Mouse (Mus musculus) testis, postnatal 14 days (tissue): Measurements from ENCODE around the gene Tnrc6c.
"Not testable (repeated sequence)": the region's sequence is repeated elsewhere in the genome, so short reads cannot be mapped to it uniquely, and the experiment has no call there.

ENCODE experiments used
- DNase-seq: peaks from one replicate; pipeline ENCODE4 v3.0.0; 2021; ENCODE audit warnings: low spot score

The Tnrc6c gene

GRCm38 (mm10) chr11:117770407-117770806, 116.3 kb downstream of the Tnrc6c start:
- no peak for DNase-seq

- DNase-seq: no peak
Observed at GRCm38 (mm10) chr11:117772352-117772751, 118.3 kb downstream of the Tnrc6c start.

DNA sequence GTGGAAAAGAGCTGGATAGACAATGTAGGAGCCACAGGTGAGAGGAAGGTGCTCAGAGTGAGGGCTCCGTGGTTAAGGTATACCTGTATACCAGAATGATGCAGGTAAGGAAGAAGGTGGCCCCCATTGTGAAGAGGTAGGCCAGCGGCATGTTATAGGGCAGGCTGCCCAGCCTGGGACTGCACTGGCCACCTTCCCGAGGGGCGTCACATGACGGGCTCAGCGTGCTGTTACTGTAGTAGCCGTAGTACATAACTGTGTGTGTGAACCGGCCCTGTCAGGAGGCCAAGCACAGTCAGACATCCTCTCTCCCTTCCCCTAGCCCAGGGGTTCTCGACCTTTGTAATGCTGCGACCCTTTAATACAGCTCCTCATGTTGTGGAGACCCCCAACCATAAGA, 120.8 kb downstream of the Tnrc6c start:
- DNase-seq: no peak

DNA sequence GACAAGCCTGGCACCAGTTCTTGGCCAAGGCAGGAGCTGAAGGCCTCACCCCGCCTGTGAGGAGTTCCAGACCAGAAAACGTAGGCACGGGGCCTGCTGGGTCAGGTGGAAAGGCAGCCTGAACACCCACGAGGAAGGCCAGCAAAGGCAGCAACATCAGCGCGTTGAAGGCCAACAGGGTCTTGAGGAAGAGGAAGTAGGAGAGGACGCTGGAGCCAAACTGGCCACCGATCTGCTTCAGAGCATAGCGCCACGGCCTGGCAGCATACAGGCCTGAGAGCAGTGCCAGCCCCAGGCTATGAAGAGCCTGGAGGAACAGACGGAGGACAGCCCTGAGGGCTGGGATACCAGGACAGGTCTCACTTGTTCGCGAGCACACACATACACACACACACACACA, 121.5 kb downstream of the Tnrc6c start:
- no peak for DNase-seq

DNA sequence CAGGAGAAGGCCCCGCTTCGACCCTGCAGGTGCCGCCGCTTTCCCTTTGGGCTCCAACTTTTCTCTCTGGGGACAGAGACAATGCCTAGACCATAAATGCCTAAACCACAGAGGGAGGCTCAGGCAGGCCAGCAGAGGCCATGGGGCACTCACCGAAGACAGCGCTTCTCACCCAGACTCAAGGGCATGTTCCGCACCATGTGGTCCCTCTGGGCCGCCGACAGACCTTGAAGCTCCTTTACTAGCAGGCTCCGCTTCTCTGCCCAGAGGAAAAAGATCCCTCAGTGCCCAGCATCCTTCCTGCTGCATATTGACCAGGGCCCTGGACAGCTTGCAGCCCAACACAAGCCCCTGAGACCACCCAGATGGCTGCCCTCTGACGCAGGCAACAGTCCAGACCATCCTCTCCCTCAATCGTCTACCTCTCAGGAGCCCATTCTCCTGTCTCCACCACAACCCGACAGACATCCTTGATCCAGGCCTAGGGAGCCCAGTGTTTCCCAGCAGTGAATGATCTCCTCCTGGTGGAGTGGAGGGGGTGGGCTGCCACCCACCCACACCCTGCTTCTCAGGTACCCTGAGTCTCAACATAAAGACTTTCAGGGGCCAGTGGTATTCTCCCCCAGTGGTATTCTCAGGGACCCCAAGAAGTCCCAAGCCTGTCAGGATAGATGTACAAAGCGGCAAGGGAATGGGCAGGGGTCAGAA, 122.2 kb downstream of the Tnrc6c start:
- no peak for DNase-seq

- no peak for DNase-seq
Observed at GRCm38 (mm10) chr11:117777111-117777510, 123.0 kb downstream of the Tnrc6c start.

GRCm38 (mm10) chr11:117778031-117778430, 123.9 kb downstream of the Tnrc6c start:
- DNase-seq: no peak

GRCm38 (mm10) chr11:117778851-117779433, 124.9 kb downstream of the Tnrc6c start:
- DNase-seq: no peak

DNA sequence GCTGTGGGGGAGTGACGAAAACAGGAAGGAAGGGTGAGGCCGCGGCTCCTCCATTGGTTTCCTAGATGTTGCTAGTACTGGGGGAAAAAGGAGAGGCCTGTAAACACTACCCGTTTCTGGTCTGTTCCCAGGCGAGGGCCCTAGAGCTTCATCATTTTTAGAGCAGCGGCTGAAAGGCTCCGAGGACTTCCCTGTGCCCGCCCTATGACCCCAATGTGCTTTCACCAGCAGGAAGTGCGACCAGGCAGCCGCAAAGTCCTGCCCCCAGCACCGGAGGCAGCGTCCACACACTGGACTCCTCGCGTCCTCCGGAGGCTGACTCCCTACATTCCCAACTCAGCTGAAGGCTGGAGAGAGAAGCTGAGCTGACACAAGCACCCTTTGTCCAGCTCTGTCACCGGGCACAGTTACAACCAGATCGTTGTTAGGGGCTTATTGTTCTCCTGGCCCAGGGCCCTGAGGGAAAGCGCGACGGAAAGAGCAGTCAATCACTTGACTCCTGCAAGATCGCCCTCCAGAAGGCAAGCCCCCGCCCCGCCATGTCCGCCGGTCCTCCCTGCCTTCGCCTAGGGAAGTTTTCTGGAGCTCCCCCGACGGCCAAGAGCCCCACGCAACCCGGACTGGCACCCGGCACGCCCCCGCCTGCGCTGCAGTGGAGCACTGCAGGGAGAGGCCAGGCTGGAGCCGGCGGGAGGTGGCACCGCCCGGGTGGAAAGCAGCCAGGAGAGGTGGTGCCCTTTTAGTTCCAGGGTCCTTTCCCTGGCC, 125.5 kb downstream of the Tnrc6c start:
- peak; percentile 76 for DNase-seq

- DNase-seq: peak; percentile 21
Observed at GRCm38 (mm10) chr11:117780199-117780515, 126.1 kb downstream of the Tnrc6c start.

DNA sequence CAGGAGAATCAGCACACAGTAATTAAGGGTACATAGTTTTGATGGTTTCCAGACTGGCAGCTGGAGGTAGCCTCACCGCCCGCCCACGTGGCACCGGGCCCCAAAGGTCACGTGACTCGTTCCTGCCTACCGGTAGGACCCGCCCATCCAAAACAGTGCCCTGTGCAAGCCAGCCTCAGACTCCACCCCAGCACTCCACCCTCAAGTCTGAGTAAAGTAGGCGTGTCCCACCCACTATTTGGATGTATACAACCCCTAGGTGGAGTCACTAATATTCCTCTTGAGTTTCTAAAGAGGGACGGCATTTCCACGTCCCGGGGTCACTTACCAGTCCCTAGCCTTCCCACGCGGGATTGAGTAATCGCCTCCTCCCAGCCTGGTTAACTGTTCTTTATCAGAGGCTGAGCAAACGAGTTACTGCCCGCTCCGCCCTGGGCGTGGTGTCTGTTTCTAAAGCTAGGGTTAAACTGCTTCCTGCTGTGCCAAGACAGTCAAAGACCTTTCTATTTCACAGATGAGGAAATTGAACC, 126.6 kb downstream of the Tnrc6c start:
- DNase-seq: peak; percentile 86

DNA sequence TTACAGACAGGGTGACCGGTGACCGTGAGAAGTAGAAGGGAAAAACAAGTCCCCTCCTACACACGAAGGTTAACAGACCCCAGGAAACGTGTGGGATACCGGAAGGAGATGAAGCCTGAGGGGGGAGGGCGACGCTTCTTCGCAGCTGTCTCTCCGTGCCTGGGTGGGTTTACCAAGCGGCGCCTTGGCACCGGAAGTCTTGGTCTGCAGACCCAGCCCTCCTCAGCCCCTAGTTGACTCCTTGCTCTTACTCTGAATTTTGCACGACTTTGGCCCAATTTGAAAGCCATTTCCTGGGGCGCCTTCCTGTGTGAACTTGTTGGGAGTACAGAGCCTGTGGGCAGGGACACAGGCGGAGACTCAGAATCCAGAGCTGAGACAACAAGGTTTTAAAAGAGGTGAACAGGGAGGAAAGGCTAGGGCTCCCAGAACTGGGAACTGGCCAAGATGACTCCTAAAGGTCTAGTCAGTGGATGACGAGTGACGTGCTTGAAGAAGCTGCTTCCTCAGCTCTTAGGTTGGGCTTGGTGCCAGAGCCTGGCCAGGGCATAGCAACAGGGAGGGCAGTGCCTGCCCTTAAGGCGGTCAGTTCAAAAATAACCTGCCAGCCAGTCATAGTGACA, 127.2 kb downstream of the Tnrc6c start:
- peak; percentile 53 for DNase-seq

DNA sequence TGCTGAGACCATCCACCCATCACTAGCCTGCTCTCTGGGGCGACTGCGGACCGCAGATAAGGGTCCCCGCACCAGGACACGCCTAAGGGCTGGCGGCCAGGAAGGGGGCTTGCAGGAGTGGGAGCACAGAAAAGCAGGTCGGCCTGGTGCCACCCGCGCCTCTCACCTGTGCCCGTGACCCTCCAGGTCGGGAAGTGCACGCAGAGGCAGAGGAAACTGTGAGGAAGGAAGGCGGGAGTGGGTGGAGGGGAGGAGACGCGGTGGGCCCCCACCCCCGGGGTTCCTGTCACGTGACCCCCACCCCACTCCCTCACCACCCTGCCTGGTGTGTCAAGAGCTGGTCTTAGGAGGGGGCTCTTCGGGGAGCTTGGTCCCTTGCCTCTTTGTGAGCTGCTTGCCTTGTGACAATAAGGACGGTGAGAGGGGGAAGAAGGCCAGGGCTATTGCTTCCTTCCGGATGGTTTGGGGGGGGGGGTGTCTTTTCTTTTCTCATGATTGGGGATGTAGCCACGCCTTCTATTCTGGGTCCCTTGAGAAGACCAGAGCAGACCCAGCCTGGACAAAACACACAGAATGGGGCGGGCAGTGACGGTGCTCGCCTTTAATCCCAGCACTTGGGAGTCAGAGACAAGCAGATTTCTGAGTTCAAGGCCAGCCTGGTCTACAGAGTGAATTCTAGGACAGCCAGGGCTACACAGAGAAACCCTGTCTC, 128.1 kb downstream of the Tnrc6c start, which contains the start of the genes Tmc8 and Tmc6:
Tmc8 (plus strand) TSS at position 84 of the 712 bp plus-strand sequence.
Tmc6 (minus strand) TSS at position 206 of the 712 bp plus-strand sequence.
- no peak for DNase-seq

DNA sequence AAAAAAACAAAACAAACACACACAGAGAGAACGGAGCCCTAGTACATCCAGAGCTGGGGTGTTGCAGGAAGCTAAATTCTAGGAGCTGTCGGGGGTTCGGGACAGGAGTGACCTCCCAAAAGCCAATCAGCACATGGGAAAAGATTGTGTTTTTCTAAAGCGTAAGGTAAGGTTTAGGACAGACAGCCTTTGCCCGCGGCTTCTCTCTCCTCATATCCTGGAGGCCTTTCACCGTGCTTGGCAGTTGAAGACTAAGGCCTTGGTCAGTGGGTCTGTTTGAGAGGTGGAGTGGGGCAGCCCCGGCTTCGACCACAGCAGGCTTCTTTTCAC, 128.6 kb downstream of the Tnrc6c start:
- no peak for DNase-seq

DNA sequence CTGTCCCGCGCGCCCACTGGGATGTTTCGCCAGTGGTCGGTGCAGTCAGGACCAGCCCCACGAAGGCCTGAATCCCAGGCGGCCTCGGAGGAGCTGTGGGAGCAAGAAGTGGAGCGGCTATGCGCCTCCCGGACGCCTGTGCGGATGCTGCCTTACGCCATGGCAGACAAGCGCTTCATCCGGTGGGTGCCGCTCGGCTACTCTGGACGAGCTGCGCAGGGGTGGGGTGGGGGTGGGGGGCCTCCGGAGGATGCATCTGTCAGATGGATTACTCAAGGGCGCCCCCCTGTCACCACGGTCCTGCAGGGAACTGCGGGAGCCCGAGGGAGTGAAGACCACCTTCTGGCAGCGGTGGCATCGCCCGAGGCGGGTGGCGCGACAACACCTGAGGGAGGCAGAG, 129.0 kb downstream of the Tnrc6c start:
- DNase-seq: no peak

GRCm38 (mm10) chr11:117783683-117784309, 129.7 kb downstream of the Tnrc6c start:
- no peak for DNase-seq

- DNase-seq: no peak
Observed at GRCm38 (mm10) chr11:117786294-117786693, 132.2 kb downstream of the Tnrc6c start.

- not testable (repeated sequence) for DNase-seq
Observed at GRCm38 (mm10) chr11:117788481-117788880, 134.4 kb downstream of the Tnrc6c start.

- DNase-seq: peak; percentile 76
Observed at GRCm38 (mm10) chr11:117790286-117790685, 136.2 kb downstream of the Tnrc6c start.

DNA sequence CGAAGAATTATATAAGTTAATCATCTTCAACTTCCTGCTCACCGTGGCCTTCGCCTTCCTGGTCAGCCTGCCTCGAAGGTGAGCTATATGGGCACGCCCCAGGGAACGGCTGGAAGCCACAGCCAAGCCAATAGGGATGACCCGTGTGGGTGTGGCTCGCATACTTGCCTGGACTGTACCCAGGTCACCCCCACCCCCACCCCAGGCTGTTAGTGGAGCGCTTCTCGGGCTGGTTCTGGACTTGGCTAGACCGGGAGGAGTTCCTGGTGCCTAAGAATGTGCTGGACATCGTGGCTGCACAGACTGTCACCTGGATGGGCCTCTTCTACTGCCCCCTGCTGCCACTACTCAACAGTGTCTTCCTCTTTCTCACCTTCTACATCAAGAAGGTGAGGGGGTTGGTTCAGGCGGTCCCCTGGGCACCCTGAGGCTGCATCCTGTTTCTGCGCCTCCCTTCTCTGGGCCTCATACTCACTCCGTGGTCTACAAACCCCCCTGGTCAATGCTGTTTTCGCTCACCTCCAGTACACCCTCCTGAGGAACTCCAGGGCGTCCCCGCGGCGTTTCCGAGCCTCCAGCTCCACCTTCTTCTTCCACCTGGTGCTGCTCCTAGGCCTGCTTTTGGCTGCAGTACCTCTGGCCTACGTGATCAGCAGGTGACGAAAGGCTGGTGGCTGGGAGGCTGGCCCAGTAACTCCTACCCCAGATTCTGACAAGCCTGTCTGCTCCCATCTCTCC, 136.8 kb downstream of the Tnrc6c start:
- DNase-seq: no peak

DNA sequence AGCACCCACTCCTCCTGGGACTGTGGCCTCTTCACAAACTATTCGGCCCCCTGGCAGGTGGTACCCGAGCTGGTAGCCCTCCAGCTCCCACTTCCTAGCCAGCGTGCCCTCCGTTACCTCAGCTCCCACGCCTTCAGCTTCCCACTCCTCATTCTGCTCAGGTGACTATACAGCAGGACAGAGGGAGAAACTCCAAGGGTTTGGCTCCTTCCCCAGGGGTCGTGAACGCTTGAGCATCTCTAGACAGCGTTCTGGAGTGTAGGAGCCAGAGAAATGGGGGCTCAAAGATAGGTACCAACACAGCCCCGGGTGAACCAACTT, 137.3 kb downstream of the Tnrc6c start:
- no peak for DNase-seq
